Mouse (Mus musculus) ovary, postnatal 14 days (tissue): ENCODE measurements around the gene Nrip2.
A peak's percentile ranks its signal among the peaks of the same experiment; 100 is the strongest.
"Not testable (repeated sequence)": the region's sequence is repeated elsewhere in the genome, so short reads cannot be mapped to it uniquely, and the experiment has no call there.

Source experiments
- DNase-seq: peaks from one replicate; pipeline ENCODE4 v3.0.0; 2022; ENCODE audit warnings: low spot score

Nrip2 gene

DNA sequence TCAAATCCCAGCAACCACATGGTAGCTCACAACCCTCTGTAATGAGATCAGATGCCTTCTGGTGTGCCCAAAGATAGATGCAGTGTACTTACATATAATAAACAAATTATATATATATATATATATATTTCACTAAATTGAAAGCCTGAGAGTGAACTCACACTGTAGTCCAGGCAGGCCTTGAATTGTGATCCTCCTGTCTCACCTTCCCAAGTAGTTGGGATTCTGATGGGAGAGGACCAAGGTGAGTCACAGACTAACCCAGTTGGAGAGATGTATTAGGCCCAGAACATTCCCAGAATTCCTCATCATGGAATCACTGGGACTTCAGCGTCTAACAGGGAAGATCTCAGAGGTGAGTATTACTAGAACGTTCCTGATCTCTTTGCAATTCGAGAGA lies at the start of gene Nrip2:
Nrip2 (plus strand) TSS at position 301 of the 400 bp plus-strand sequence.
- DNase-seq, result no peak

DNA sequence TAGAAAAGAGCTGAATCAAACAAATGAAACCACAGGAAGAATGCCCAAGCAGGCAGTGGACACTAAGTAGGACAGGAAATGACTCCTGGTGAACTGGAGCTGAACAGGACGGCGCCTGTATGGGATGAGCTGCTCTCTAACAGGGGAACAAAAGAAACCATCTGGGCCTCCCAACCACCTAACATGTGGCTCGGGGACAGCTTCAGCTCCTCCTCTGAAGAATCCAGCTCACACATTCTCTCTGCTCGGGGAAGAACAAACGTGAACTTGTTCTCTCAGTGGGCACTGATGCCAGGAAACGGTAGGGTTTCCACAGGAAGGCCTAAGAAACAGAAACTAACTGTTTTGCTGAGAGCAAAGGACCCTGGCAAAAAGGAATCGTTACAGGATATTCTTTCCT lies 49.4 kb upstream of the Nrip2 start:
- DNase-seq, result no peak

DNA sequence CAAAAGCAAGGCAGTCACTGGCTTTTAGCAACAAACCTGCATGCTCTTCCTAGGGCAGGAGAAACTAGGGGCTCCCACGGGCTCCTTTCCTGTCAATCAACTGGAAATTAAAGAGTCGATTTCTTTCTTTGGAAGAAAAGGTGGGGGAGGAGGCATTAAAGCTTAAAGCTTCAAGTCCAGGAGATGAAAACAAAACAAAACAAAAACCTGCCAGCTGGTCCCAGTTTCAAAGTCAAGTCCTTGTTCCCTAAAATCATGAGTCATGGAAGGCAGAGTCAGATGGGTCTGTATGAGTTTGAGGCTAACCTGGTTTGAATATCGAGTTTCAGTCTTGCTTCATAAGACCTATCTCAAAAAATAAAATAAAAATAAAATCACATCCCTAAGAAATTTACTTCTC lies 45.0 kb upstream of the Nrip2 start:
- no peak for DNase-seq

DNA sequence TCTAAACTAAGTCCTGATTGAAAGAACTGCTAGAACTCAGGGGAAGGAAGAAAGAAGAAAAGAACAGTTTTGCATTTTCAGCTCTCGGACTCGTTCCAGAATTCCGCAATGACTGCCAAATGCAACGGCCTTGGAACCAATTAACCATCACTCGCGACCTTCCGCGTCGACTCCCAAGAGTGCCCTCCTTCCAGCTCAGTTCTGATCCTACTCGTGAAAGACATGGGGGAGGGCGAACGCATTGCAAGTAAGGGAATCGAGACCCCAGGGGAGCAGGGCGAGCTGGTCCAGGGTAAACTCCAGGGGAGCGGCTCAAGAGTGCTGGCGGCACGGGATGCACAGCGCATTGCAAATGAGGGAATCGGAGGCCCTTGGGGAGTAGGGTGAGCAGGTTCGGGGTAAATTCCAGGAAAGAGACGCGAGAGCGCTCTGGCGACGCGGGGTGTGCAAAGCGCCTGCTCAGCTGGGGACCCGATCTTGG lies 43.9 kb upstream of the Nrip2 start:
- DNase-seq, result peak; percentile 31

DNA sequence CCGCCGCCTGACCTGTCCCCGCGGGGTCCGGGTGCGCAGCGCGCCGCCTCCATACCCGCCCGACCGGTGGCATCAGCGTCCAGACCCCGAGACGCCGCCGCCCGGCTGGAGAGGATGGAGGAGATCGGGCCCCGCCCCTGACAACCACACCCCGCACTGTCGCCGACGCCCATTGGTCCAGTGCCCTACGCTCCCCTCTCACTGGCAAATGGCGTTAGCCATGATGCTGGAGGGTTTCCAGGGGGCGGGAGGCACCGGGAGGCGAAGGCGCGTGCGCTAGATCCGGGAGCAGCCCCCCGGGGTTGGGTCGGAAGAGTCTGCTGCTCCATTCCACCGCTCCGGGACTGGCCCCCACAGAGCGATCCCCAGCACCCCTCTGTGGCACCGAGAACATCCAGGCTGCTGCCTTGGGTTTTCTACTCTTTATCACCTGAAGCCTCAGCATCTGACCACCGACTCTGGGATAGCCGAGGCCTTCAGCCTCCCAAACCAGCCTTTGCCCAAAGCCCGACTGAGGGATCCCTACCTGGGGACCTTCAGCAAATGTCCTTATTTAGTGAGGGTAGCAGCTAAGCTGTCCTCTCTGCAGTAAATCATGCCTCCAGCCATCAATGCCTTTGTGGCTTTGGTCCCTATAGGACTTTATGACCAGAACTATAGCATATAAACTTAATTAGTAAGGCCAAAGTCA lies 43.2 kb upstream of the Nrip2 start, which contains the start of gene Tulp3:
Tulp3 (minus strand) TSS at position 126 of the 691 bp plus-strand sequence.
- DNase-seq, result peak; percentile 95

DNA sequence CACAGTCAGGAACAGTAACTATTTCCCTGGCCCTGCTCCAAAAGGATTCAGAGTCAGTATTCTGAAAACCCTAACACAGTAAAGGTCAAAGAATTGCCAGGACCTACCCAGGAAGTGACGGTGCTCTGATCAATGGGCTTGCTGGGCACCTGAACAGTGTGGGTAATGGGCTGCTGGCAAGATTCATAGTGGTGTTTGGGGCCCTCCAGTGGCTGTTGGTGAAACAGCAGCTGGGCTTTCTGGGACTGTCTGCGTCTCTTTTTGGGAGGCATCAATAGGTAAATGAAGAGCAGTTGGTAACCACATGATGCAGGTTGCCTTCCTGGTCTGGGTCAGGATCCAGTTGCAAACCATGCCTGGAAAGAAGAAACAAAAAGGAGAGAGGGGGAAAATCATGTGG lies 40.1 kb upstream of the Nrip2 start:
- peak; percentile 56 for DNase-seq

DNA sequence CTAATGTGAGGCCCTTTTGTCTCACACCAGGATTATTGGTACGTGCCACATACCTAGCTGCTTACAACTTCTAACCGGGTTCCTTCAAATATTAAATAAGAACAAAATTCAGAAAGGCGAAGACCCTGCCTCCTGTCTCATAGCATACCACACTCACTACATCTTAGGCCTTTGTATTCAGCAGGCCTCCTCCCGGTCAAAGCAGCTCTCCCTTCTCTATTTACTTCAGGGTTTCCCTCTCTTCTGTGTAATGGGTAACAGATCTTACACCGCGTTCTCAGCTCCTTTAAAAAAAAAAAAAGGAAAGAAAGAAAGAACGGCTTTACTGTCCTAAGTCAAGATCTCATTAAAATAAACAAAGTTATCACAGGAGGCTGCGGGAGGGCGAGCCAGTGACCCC lies 37.2 kb upstream of the Nrip2 start:
- DNase-seq, result no peak

DNA sequence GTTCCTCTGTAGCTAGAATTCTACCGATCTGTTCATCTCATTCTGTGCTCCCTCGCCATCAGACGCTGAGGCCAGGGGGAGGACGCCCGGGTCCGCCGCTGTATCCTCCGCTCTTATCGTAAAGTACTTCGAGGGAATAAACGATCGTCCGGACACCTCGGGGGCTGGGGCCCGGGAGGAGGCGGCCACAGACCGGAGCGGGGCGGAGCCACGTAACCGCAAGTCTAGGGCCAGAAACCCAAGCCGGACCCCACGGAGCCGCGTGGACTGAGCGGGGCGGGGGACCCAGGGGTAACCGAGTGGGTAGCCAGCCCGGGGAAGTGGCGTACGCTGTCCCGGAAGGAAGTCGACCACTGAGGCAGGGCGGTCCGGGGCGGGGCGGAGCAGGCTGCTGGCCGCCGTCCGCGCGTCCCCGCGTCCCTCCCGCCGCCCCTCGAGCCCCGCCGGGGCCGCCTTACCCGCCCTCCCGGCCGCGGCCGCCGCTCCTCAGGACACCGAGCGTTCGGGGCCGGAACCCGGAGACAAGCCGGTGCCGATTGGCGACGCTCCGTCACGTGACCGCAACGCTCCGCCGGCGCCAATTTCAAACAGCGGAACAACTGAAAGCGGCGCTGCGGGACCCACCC lies 36.6 kb upstream of the Nrip2 start, which contains the start of the genes Rhno1 and Foxm1:
Rhno1 (minus strand) TSS at position 531 of the 626 bp plus-strand sequence.
Foxm1 (plus strand) TSS at position 587 of the 626 bp plus-strand sequence.
- DNase-seq, result peak; percentile 79

DNA sequence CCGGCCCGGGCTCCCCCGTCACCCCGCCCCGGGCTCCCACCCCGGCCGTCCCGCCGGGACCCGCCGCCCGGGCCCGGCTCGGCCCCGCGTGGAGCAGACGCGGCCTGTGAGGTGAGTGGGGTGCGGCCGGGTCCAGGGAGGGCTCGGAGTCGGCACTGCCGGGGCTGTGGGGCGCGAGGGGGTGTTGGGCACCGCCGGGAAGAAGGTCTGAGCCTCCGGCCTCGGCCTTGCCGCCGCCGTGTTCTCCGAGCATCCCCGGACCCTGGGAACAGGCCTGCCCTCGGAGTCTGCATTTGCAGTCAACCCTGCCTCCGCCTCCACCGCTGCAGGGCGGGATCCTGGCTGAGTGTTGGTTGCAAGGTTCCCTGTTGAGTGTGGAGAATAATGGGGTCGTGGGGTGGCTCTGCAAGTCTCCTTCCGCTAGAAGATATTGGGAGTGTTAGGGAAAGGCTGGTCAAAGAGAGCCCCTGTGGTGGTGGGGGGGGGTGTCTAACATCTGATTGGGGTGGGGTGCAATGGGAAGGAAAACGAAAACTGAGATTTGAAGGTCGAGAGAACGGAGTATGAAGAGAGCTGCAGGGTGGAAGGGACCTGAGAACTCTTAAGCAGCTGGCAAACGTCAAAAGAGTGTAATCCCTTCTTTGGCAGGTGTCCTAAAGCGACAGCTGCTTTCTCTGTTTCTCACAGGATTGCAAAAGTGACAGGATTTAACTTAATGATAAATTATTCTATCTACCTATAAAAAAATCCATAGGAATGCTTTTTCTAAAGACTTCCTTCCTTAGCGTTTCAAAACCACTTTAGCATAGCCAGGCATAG lies 35.9 kb upstream of the Nrip2 start:
- DNase-seq, result no peak

DNA sequence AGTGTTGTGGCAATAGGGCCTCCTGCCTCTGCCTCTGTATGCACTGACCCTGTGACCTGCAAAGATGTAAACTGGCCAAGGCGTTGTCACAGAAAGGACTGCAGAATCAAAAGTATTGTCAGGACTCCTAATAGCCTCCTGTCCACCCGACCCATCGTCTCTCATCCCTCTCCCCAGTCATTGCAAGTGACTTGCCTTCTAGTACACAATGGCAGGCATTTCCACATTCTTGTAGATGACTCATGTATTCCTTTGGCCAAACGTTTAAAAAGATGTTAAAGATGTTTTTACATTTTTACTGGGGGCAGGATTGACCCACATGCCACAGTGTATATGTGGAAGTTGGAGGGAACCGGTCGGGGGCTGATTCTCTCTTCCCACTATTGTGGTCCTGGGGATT lies 34.4 kb upstream of the Nrip2 start:
- no peak for DNase-seq

DNA sequence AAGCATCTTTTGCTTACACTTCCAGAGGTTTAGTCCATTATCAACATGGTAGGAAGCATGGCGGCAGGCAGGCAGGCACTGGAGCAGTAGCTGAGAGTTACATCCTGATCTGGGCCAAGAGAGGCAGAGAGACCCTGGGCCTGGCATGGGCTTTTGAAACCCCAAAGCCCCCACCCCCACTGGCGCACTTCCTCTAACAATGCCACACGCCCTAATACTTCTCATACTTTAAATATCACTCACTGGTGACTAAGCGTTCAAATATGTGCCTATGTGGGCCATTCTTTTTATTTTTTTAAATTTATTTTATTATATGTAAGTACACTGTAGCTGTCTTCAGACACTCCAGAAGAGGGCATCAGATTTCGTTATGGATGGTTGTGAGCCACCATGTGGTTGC lies 32.6 kb upstream of the Nrip2 start:
- no peak for DNase-seq

DNA sequence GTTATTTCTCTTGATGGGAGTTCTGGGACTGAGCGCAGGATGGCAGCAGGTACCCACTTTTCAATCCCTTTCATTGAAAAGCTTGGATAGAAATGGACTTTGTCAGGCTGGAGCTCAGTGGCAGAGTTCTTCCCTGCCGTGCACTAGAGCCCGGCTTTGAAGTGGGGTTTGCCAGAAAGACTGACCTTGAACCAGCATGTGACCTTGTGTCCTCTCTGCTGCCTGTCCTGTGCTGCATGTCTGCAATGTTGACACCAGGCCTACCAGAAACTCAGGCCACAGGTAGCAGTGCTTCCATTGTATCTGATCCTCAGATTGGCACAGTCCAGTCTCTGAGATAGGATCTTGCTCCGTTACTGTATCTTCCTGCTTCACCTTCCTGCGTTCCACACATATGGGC lies 29.1 kb upstream of the Nrip2 start:
- no peak for DNase-seq

DNA sequence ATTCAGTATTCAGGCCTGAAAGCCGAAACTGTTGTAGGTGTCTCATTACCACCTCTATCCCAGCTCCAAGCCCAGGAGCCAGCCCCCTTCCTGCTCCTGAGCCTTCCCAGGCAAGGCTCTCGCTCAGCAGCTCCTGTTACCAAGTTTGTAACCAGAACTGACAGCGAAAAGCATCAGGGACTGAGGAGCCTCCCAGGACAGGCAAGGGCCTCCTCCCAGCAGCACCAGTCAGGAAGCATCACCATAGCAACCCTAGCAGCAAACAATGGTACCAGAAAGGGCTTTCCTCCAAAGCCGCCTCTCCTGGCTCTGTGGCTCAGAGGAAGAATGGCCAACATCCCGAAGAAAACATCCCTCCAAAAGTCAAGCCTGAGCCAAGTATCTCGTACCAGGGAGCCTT lies 23.9 kb upstream of the Nrip2 start, which contains the start of the genes Tex52 and Gm44596:
Tex52 (plus strand) TSS at position 265 of the 400 bp plus-strand sequence.
Gm44596 (plus strand) TSS at position 312 of the 400 bp plus-strand sequence.
- no peak for DNase-seq

DNA sequence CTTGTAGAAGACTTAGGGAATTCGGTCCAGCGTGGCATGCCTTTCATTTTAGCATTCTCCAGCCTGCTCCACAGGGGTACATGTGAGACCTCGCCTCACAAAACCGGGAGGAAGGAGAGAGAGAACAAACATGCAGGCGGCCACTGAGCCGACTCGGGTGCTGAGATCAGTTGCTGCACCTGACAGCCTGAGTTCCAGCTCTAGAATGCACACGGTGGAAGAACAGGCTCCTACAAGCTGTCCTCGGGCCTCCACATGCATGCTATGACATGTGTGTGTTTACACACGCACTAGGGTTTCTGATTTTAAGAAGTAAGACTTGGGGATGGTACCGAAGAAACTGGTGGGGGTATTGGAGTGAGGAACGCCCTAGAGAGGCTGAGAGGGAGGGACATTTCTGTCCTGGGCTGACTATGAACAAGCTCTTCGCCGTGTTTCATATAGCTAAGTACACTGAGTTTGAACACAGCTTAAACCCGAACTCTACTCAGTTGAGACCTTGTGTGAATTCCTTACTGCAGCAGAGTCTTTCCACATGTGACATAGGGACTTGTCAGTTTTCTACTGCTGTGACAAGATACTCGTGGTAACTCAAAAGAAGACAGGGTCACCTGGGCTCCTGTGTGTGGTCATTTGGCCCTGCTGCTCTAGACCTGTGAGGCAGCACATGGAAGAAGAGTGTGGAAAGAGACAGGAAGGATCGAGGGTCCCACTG lies 22.6 kb upstream of the Nrip2 start:
- no peak for DNase-seq

DNA sequence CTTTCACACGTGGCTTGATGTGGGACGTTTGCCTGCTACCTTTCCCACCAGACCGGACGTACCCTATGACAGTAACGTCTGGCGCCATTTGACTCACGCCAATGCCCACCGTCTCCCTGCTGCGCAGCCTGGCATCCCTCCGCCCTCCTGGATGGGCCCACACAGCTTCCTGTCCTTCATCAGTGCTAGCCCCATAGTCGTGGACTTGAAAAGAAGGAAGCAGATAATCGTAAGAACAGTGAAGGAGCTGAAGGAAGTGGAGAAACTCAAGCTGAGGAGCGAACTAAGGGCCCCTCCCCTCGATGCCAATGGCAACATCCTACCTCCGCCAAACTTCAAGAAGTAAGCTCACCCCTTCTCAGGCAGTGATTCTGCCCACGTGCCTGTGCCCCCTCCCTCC lies 19.5 kb upstream of the Nrip2 start:
- no peak for DNase-seq

DNA sequence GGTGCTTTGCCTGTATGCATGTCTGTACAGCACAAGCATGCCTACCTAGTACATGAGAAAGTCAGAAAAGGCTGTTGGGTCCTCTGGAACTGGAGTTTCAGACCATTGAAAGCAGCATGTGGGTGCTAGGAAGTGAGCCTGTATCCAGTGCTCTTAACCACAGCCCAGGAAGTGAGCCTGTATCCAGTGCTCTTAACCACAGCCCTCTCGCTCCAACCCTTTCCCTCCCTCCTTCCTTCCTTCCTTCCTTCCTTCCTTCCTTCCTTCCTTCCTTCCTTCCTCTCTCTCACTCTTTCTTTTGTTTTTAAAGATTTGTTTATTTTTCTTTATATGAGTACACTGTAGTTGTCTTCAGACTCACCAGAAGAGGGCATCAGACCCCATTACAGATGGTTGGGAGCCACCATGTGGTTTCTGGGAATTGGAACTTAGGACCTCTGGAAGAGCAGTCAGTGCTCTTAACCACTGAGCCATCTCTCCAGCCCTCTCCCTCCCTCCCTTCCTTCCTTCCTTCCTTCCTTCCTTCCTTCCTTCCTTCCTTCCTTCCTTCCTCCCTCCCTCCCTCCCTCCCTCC lies 18.4 kb upstream of the Nrip2 start:
- DNase-seq, result not testable (repeated sequence)

DNA sequence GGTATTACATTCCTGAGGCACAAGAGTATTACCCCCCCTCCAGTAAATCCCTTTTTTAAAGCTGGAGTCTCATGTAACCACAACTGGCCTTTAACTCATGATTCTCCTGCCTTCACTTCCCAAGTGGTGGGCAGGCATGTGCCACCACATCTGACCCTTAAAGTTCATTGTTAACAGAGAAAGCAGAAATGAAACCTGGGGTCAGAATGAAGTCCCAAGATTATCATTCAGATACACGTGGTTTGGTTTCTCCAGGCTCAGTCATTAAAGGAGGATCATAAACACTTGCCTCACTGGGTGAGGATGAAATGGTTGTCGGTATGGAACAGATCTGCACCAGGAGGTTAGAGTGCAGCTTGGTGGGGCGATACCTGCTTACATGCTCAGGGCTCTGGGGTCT lies 17.8 kb upstream of the Nrip2 start:
- DNase-seq, result no peak

DNA sequence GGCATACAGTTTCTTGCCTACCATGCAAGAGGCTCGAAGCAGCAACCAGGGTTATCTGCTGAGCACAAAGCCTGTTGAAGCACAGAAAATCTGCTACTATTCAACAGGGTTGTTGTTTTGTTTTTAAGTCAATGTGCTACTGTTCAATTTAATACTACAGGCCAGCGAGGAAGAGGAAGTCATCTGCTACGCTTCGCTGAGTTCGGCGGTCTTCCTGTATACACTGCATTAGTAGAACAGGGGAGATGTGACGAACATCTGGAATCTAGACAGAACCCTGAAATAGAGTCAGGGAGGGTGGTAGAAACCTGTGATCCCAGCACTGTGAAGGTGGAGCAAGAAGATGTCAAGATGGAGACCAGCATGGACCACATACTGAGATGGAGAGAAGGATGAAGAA lies 15.3 kb upstream of the Nrip2 start:
- no peak for DNase-seq

DNA sequence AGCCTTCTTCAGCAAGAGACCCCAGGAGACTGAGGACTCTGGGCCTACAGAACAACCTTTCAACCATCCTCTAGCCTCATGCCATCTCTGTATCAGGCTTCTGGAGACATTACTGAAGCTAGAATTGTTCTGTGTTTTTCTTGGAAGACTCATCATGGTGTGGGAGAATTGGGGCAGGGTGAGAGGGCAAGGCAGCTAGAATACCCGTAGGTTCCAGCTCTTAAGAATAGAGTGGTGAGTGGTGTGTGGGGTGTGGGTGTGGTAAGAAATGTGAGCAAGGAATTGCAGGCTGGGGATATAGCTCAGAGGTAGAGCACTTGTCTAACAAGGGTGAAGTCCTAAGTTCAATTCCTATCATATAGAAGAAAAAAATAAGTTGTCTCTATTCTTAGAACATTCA lies 14.1 kb upstream of the Nrip2 start:
- DNase-seq, result no peak

DNA sequence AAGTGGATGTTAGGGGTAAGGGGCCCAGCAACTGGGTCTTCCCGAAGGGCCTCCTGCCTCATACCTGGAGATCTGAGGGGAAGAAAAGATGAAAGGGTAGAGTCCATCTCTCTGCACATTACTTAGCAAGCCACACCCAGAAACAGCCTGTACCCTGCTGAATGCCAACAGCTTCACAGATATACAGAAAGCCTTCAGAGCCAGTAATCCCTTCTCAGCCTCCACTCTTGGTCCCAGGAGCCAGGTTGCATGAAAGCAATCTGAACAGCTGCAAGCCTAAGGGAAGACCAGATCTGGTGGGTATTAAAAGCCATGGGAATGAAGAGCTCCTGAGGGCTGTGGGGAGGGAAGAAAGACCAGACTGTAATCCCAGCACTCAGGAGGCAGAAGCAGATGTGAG lies 9.9 kb upstream of the Nrip2 start:
- no peak for DNase-seq

DNA sequence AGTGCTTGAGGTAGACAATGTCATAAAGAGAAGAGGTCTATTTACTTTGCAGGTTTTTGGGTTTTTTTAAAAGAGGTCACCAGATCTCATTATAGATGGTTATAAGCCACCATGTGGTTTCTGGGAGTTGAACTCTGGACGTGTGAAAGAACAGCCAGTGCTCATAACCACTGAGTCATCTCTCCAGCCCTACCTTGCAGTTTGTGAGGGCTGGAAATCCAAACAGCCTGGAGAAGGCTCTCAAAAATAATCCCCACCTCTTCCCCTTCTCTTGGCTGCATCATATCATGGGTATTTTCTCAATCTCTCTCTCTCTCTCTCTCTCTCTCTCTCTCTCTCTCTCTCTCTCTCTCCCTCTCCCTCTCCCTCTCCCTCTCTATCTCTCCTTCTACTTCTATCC lies 8.4 kb upstream of the Nrip2 start:
- no peak for DNase-seq
